Mouse (Mus musculus) liver, embryonic 12.5 days (tissue): ENCODE data around the gene Ipo4. TPM values are rescaled to one million over a fixed set of nuclear protein-coding genes. Genes with fewer than 3 reads are reported as not detected.

Source experiments
- ATAC-seq: fragments of 200-750 bp; cut with Nextera tagmentation; 2 replicates; pipeline ENCODE4 v1.8.0; 2017; ENCODE audit warnings: moderate number of reproducible peaks, mild to moderate bottlenecking, moderate library complexity
- H3K27ac ChIP-seq: fragments of 300-500 bp; sonication (generic); 2 replicates; pipeline ENCODE4 v1.5.1; 2016; ENCODE audit warnings: mild to moderate bottlenecking
- H3K27me3 ChIP-seq: fragments of 300-500 bp; sonication (generic); replicated peaks from 2 replicates; pipeline ENCODE4 v1.6.1; 2016; ENCODE audit warnings: mild to moderate bottlenecking, moderate library complexity
- H3K36me3 ChIP-seq: fragments of 300-500 bp; sonication (generic); 2 replicates; pipeline ENCODE4 v1.6.1; 2016; ENCODE audit warnings: mild to moderate bottlenecking, moderate library complexity
- H3K4me1 ChIP-seq: fragments of 300-500 bp; sonication (generic); 2 replicates; pipeline ENCODE4 v1.6.1; 2016
- H3K4me2 ChIP-seq: fragments of 300-500 bp; sonication (generic); 2 replicates; pipeline ENCODE4 v1.6.1; 2016; ENCODE audit warnings: mild to moderate bottlenecking, moderate library complexity
- H3K4me3 ChIP-seq: fragments of 300-500 bp; sonication (generic); 2 replicates; pipeline ENCODE4 v1.5.1; 2016; ENCODE audit warnings: mild to moderate bottlenecking, moderate library complexity
- H3K9ac ChIP-seq: fragments of 300-500 bp; sonication (generic); 2 replicates; pipeline ENCODE4 v1.6.1; 2016; ENCODE audit warnings: mild to moderate bottlenecking, moderate library complexity
- H3K9me3 ChIP-seq: fragments of 300-500 bp; sonication (generic); replicated peaks from 2 replicates; pipeline ENCODE4 v1.6.1; 2016; ENCODE audit warnings: mild to moderate bottlenecking, moderate library complexity
- WGBS: fragments of 180-500 bp; shearing (Covaris S2); methylation state at CpG from one replicate; pipeline ENCODE4 v1.1.7; 2016; ENCODE audit not compliant: insufficient replicate concordance; 5-methylcytosine and 5-hydroxymethylcytosine counted together
- polyA plus RNA-seq: library from polyadenylated mRNA; unstranded; fragments of >200 nt; fragmentation: Nextera tagmentation; extraction: Ambion mirVana; gene quantifications from 2 replicates; pipeline ENCODE4 v1.2.1, GENCODE M21; 2016

The Ipo4 gene
- polyA plus RNA-seq, result 46.0 and 48.8 TPM in 2 replicates

- WGBS, result 1% methylated on average over 33 of the region's 33 CpGs
These were observed at the start of gene Ipo4 for GRCm38 (mm10) chr14:55635523-55636007. Gene Ipo4, minus strand, starts transcription at chr14:55635957.

DNA sequence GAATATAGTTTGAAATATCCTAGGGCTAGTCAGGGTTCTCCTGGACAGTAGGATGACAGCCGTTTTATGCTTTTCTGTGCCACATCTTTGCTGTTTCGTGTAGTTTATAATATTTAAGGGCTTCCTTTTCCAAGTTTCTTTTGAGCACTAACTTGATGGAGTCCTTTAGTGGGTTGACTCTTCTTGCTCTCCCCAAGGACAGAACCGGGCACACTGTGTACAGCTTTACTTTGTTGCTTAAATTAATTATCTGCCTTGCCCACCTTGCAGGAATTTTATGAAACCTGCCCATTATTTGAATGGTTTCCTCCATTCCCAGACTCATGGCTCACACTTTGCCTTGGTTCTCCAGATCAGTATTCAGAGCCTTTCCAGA lies 46.3 kb upstream of the Ipo4 start:
- Histone ChIP-seq H3K9me3 (no peaks in the 10 kb centered on the region), H3K27me3 (0 out of 2 replicates have a peak, but pooled peaks cover 3% of the 10 kb centered on the region), H3K36me3 (peaks cover 35% of the 10 kb centered on the region), H3K9ac (peak overlapping the region; percentile 82), H3K27ac (peak overlapping the region; percentile 88), H3K4me2 (peak overlapping the region; percentile 80), H3K4me1 (peaks cover 21% of the 10 kb centered on the region), H3K4me3 (peak overlapping the region; percentile 78)
- peak; percentile 17 for ATAC-seq
- WGBS, result 15% methylated on average over 3 of the region's 3 CpGs

More at GRCm38 (mm10) chr14:55635523-55636007, at the start of gene Ipo4:
- Histone ChIP-seq H3K27ac (peak within 1 kb of the TSS; percentile 66), H3K4me1 (peaks cover 27% of the 10 kb centered on the region), H3K9me3 (no peaks in the 10 kb centered on the region), H3K4me2 (peak within 1 kb of the TSS; percentile 97), H3K4me3 (peak within 1 kb of the TSS; percentile 69), H3K36me3 (peaks cover 86% of the 10 kb centered on the region), H3K9ac (peak within 1 kb of the TSS; percentile 67), H3K27me3 (no peaks in the 10 kb centered on the region)
- ATAC-seq, result peak; percentile 81

DNA sequence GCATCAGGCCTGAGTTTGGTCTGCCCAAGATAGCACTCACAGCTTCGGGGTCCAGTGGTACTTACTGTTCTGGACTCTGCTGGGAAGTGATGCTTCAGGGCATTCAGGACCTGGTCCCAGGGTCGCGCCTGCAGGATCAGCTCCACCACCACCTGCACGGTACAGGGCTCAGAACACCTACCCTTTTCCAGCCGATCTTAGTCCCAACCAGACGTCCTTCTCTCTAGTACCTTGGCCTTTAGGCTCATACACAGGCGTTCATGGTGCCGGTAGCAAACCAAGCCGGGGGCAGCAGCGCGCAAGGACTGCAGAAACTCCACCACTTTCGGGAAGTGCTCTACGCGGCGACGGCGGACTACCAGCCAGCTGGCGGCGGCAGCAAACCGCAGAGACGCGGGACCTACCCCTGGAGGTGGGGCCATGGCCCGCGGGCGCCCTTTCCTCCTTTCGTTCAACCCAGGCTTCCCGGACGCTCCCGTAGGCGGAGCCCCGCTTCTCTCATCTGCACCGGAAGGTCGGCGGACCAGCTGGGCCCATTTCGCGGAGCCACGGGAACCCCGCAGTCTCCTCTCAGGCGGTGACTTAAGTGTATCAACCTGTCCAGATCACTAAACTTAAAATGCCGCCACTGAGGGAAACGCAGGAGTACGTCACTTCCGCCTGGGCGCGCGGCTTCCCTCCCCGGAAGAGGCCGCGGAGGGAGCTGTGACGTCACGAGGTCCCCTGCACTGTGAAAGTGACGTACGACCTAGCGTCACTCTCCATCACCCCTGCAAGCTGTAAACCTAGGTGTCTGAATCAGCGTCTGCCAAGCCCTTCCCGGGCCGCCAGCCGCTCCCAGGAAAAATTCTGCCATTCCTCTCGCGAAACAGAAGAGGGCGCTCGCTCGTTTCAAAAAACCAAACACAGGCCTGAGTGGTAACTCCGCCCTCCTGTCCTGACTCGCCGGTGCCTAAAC lies 45.7 kb upstream of the Ipo4 start, which contains the start of gene Tinf2:
Tinf2 (minus strand) TSS at position 661 of the 958 bp plus-strand sequence.
- Histone ChIP-seq H3K27ac (peak within 1 kb of the TSS; percentile 88), H3K4me2 (peak within 1 kb of the TSS; percentile 80), H3K9ac (peak within 1 kb of the TSS; percentile 82), H3K4me1 (peaks cover 21% of the 10 kb centered on the region), H3K27me3 (0 out of 2 replicates have a peak, but pooled peaks cover 2% of the 10 kb centered on the region), H3K9me3 (no peaks in the 10 kb centered on the region), H3K4me3 (peak within 1 kb of the TSS; percentile 78), H3K36me3 (peaks cover 41% of the 10 kb centered on the region)
- under 1% methylated on average over 66 of the region's 66 CpGs for WGBS
- peak; percentile 94 for ATAC-seq

DNA sequence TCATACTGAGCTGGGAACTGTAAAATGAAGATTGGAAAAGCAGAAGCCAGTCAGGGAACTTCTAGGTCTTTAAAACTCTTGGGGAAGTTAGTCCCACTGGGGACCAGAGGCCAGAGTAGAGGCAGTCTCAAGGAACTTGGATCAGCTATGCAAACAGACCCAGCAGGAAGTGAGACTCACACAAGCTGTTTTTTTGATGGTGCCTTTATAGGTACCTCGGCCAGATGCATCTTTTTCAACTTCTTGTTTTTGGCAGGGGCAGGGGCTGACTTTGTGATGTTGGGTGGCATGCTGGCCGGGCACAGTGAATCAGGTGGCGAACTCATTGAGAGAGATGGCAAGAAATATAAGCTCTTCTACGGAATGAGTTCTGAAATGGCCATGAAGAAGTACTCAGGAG lies 41.9 kb upstream of the Ipo4 start:
- H3K27ac ChIP-seq, result no peak overlapping the region
- peaks cover 32% of the 10 kb centered on the region for H3K4me1 ChIP-seq
- peaks cover 60% of the 10 kb centered on the region for H3K36me3 ChIP-seq
- no peak overlapping the region for H3K9ac ChIP-seq
- H3K4me2 ChIP-seq, result no peak overlapping the region
- no peaks in the 10 kb centered on the region for H3K9me3 ChIP-seq
- ATAC-seq, result no peak
- H3K4me3 ChIP-seq, result no peak overlapping the region
- WGBS, result 70% methylated on average over 4 of the region's 4 CpGs
- no peaks in the 10 kb centered on the region for H3K27me3 ChIP-seq

DNA sequence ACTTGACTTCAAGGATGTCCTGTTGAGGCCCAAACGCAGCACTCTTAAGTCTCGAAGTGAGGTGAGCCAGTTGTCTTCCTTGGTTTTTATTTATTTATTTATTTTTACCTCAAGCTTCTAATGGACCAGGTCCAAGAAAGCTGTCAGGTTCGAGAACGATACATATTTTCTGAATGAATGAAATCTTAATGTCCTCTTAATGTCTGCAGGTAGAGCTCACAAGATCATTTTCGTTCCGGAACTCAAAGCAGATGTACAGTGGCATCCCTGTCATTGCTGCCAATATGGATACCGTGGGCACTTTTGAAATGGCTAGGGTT lies 36.9 kb upstream of the Ipo4 start:
- Histone ChIP-seq H3K27ac (peak overlapping the region; percentile 90), H3K4me3 (peak overlapping the region; percentile 85), H3K36me3 (peaks cover 45% of the 10 kb centered on the region), H3K4me2 (peak overlapping the region; percentile 83), H3K27me3 (no peaks in the 10 kb centered on the region), H3K9ac (peak overlapping the region; percentile 85), H3K4me1 (peaks cover 38% of the 10 kb centered on the region), H3K9me3 (no peaks in the 10 kb centered on the region)
- no peak for ATAC-seq
- 57% methylated on average over 7 of the region's 7 CpGs for WGBS

- Histone ChIP-seq H3K27me3 (no peaks in the 10 kb centered on the region), H3K9ac (peak within 1 kb of the TSS; percentile 85), H3K4me2 (peak within 1 kb of the TSS; percentile 83), H3K9me3 (no peaks in the 10 kb centered on the region), H3K36me3 (peaks cover 39% of the 10 kb centered on the region), H3K4me3 (peak within 1 kb of the TSS; percentile 85), H3K27ac (peak within 1 kb of the TSS; percentile 90), H3K4me1 (peaks cover 38% of the 10 kb centered on the region)
- under 1% methylated on average over 38 of the region's 38 CpGs for WGBS
- peak; percentile 98 for ATAC-seq
These were observed 36.3 kb upstream of the Ipo4 start, which contains the start of the genes Gmpr2 and Nedd8 for GRCm38 (mm10) chr14:55671833-55672740. Gene Gmpr2, plus strand, starts transcription at chr14:55671941. Gene Nedd8, minus strand, starts transcription at chr14:55672124.

- WGBS, result 1% methylated on average over 12 of the region's 12 CpGs
- peak; percentile 19 for ATAC-seq
These were observed 35.7 kb upstream of the Ipo4 start for GRCm38 (mm10) chr14:55671486-55671832.

DNA sequence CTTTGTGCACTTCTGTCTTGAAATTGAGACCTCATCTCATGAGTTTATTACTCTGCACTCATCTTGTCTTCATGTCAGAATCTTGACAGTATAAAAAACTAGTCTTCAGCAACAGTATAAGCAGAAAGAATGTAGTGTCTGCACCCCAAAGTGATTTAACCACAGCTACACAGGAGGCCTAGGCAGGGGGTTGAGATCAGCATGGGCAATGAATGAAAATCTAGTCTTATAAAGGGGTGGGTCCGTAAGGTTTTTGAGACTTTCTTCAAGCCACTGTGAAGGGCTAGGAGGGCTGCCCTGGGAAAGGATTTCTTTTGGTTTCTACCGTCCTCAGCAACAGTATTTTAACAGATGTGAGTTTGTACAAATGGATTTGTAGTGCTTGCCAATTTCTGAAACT lies 24.9 kb upstream of the Ipo4 start:
- H3K27me3 ChIP-seq, result no peaks in the 10 kb centered on the region
- peak overlapping the region; percentile 68 for H3K4me2 ChIP-seq
- peak overlapping the region; percentile 75; the same call in 1 of the 2 replicates for H3K9ac ChIP-seq
- peak overlapping the region; percentile 69 for H3K4me3 ChIP-seq
- WGBS, result 52% methylated on average over 2 of the region's 2 CpGs
- H3K36me3 ChIP-seq, result peaks cover 45% of the 10 kb centered on the region
- peaks cover 23% of the 10 kb centered on the region for H3K4me1 ChIP-seq
- no peak for ATAC-seq
- H3K9me3 ChIP-seq, result no peaks in the 10 kb centered on the region
- peak overlapping the region; percentile 70; the same call in 1 of the 2 replicates for H3K27ac ChIP-seq

More at GRCm38 (mm10) chr14:55671486-55671832, 35.7 kb upstream of the Ipo4 start:
- Histone ChIP-seq H3K9ac (peak overlapping the region; percentile 85), H3K4me3 (peak overlapping the region; percentile 85), H3K27ac (peak overlapping the region; percentile 90), H3K36me3 (peaks cover 37% of the 10 kb centered on the region), H3K4me2 (peak overlapping the region; percentile 83), H3K9me3 (no peaks in the 10 kb centered on the region), H3K4me1 (peaks cover 38% of the 10 kb centered on the region), H3K27me3 (no peaks in the 10 kb centered on the region)

GRCm38 (mm10) chr14:55659960-55660573 lies 24.3 kb upstream of the Ipo4 start, which contains the start of gene Mdp1:
Gene Mdp1, minus strand, starts transcription at chr14:55660508.
- Histone ChIP-seq H3K9ac (peak within 1 kb of the TSS; percentile 75), H3K36me3 (peaks cover 43% of the 10 kb centered on the region), H3K9me3 (no peaks in the 10 kb centered on the region), H3K4me2 (peak within 1 kb of the TSS; percentile 68), H3K4me3 (peak within 1 kb of the TSS; percentile 69), H3K27ac (peak within 1 kb of the TSS; percentile 70), H3K27me3 (no peaks in the 10 kb centered on the region), H3K4me1 (peaks cover 23% of the 10 kb centered on the region)
- under 1% methylated on average over 39 of the region's 39 CpGs for WGBS
- ATAC-seq, result peak; percentile 94

- no peak overlapping the region for H3K4me3 ChIP-seq
- no peaks in the 10 kb centered on the region for H3K9me3 ChIP-seq
- peaks cover 33% of the 10 kb centered on the region for H3K36me3 ChIP-seq
- WGBS, result 88% methylated on average over 5 of the region's 5 CpGs
- H3K4me1 ChIP-seq, result peaks cover 23% of the 10 kb centered on the region
- no peak for ATAC-seq
- H3K9ac ChIP-seq, result no peak overlapping the region
- H3K27ac ChIP-seq, result no peak overlapping the region
- no peak overlapping the region for H3K4me2 ChIP-seq
- H3K27me3 ChIP-seq, result no peaks in the 10 kb centered on the region
These were observed 22.3 kb upstream of the Ipo4 start for GRCm38 (mm10) chr14:55658011-55658410.

- 72% methylated on average over 3 of the region's 3 CpGs for WGBS
- Histone ChIP-seq H3K27me3 (no peaks in the 10 kb centered on the region; the same call in 1 of the 2 replicates), H3K4me1 (peaks cover 23% of the 10 kb centered on the region), H3K4me3 (no peak overlapping the region), H3K27ac (no peak overlapping the region), H3K9me3 (no peaks in the 10 kb centered on the region), H3K9ac (no peak overlapping the region), H3K4me2 (no peak overlapping the region), H3K36me3 (peaks cover 24% of the 10 kb centered on the region)
- no peak for ATAC-seq
These were observed 21.2 kb upstream of the Ipo4 start for GRCm38 (mm10) chr14:55656935-55657334.
